Mouse (Mus musculus) heart, embryonic 12.5 days (tissue): ENCODE measurements at regions not wholly inside any gene's neighbourhood (a gene's known extent, or its start where the extent isn't known, plus 50 kb on each side); places are given as distances from the start of the nearest gene placed in this dataset.

Source experiments
- ATAC-seq: fragments of 200-750 bp; cut with Nextera tagmentation; 2 replicates; pipeline ENCODE4 v1.8.0; 2017; ENCODE audit warnings: moderate TSS enrichment, moderate library complexity; ENCODE audit not compliant: insufficient number of reproducible peaks, low FRiP score
- H3K27ac ChIP-seq: fragments of 300-500 bp; sonication (generic); 2 replicates; pipeline ENCODE4 v1.5.1; 2016; ENCODE audit warnings: mild to moderate bottlenecking, moderate library complexity; ENCODE audit not compliant: poor library complexity, severe bottlenecking
- H3K27me3 ChIP-seq: fragments of 300-500 bp; sonication (generic); replicated peaks from 2 replicates; pipeline ENCODE4 v1.6.1; 2016; ENCODE audit warnings: mild to moderate bottlenecking, moderate library complexity
- H3K36me3 ChIP-seq: fragments of 300-500 bp; sonication (generic); 2 replicates; pipeline ENCODE4 v1.6.1; 2016; ENCODE audit warnings: mild to moderate bottlenecking, moderate library complexity
- H3K4me1 ChIP-seq: fragments of 300-500 bp; sonication (generic); replicated peaks from 2 replicates; pipeline ENCODE4 v1.6.1; 2016; ENCODE audit warnings: mild to moderate bottlenecking
- H3K4me2 ChIP-seq: fragments of 300-500 bp; sonication (generic); 2 replicates; pipeline ENCODE4 v1.6.1; 2016; ENCODE audit warnings: mild to moderate bottlenecking, moderate library complexity
- H3K4me3 ChIP-seq: fragments of 300-500 bp; sonication (generic); 2 replicates; pipeline ENCODE4 v1.5.1; 2016; ENCODE audit warnings: mild to moderate bottlenecking
- H3K9ac ChIP-seq: fragments of 300-500 bp; sonication (generic); 2 replicates; pipeline ENCODE4 v1.6.1; 2016; ENCODE audit warnings: mild to moderate bottlenecking, moderate library complexity
- H3K9me3 ChIP-seq: fragments of 300-500 bp; sonication (generic); replicated peaks from 2 replicates; pipeline ENCODE4 v1.6.1; 2016; ENCODE audit warnings: mild to moderate bottlenecking, moderate library complexity
- WGBS: fragments of 180-500 bp; shearing (Covaris S2); methylation state at CpG from one replicate; pipeline ENCODE4 v1.1.7; 2016; 5-methylcytosine and 5-hydroxymethylcytosine counted together

GRCm38 (mm10) chr19:21077771-21078548 lies 124.0 kb upstream of the Tmc1 start:
- no peak for ATAC-seq
- 76% methylated on average over 7 of the region's 7 CpGs for WGBS
- H3K27me3 ChIP-seq, result no peaks in the 10 kb centered on the region

GRCm38 (mm10) chr19:21068381-21068780 lies 114.4 kb upstream of the Tmc1 start:
- no peak overlapping the region for H3K9ac ChIP-seq
- 83% methylated on average over 7 of the region's 7 CpGs for WGBS
- H3K9me3 ChIP-seq, result peaks cover 8% of the 10 kb centered on the region; the same call in 1 of the 2 replicates
- no peak for ATAC-seq
- no peak overlapping the region for H3K4me3 ChIP-seq
- no peaks in the 10 kb centered on the region for H3K36me3 ChIP-seq
- H3K27me3 ChIP-seq, result no peaks in the 10 kb centered on the region
- H3K4me2 ChIP-seq, result no peak overlapping the region
- no peak overlapping the region for H3K27ac ChIP-seq
- no peaks in the 10 kb centered on the region for H3K4me1 ChIP-seq

More at GRCm38 (mm10) chr19:21077771-21078548, 124.0 kb upstream of the Tmc1 start:
- Histone ChIP-seq H3K4me1 (no peaks in the 10 kb centered on the region), H3K9ac (no peak overlapping the region), H3K36me3 (no peaks in the 10 kb centered on the region), H3K27ac (no peak overlapping the region), H3K4me3 (no peak overlapping the region), H3K4me2 (no peak overlapping the region), H3K9me3 (no peaks in the 10 kb centered on the region)

GRCm38 (mm10) chr19:21066432-21067113 lies 112.6 kb upstream of the Tmc1 start:
- 85% methylated on average over 14 of the region's 14 CpGs for WGBS
- Histone ChIP-seq H3K27me3 (no peaks in the 10 kb centered on the region), H3K9me3 (peaks cover 8% of the 10 kb centered on the region; the same call in 1 of the 2 replicates), H3K9ac (no peak overlapping the region), H3K36me3 (no peaks in the 10 kb centered on the region), H3K4me2 (no peak overlapping the region), H3K4me1 (no peaks in the 10 kb centered on the region), H3K4me3 (no peak overlapping the region), H3K27ac (no peak overlapping the region)
- ATAC-seq, result no peak

GRCm38 (mm10) chr19:21064902-21065301 lies 110.9 kb upstream of the Tmc1 start:
- 72% methylated on average over 3 of the region's 3 CpGs for WGBS
- H3K4me1 ChIP-seq, result no peaks in the 10 kb centered on the region
- no peak for ATAC-seq
- no peak overlapping the region for H3K4me3 ChIP-seq
- no peak overlapping the region for H3K9ac ChIP-seq
- H3K9me3 ChIP-seq, result no peaks in the 10 kb centered on the region
- no peaks in the 10 kb centered on the region for H3K36me3 ChIP-seq
- H3K27me3 ChIP-seq, result no peaks in the 10 kb centered on the region
- H3K4me2 ChIP-seq, result no peak overlapping the region
- H3K27ac ChIP-seq, result no peak overlapping the region

GRCm38 (mm10) chr19:21053597-21054544 lies 99.9 kb upstream of the Tmc1 start:
- WGBS, result 78% methylated on average over 11 of the region's 11 CpGs
- H3K9me3 ChIP-seq, result no peaks in the 10 kb centered on the region
- H3K4me3 ChIP-seq, result no peak overlapping the region
- no peak for ATAC-seq
- H3K4me1 ChIP-seq, result no peaks in the 10 kb centered on the region
- no peak overlapping the region for H3K4me2 ChIP-seq
- no peak overlapping the region for H3K27ac ChIP-seq
- H3K27me3 ChIP-seq, result no peaks in the 10 kb centered on the region
- no peak overlapping the region for H3K9ac ChIP-seq
- no peaks in the 10 kb centered on the region for H3K36me3 ChIP-seq

- ATAC-seq, result no peak
Measured at GRCm38 (mm10) chr19:21052771-21053170, 98.8 kb upstream of the Tmc1 start.

GRCm38 (mm10) chr19:21051872-21052271 lies 97.9 kb upstream of the Tmc1 start:
- no peak overlapping the region for H3K27ac ChIP-seq
- no peaks in the 10 kb centered on the region for H3K36me3 ChIP-seq
- H3K4me1 ChIP-seq, result no peaks in the 10 kb centered on the region
- 69% methylated on average over 4 of the region's 4 CpGs for WGBS
- no peaks in the 10 kb centered on the region for H3K9me3 ChIP-seq
- no peaks in the 10 kb centered on the region for H3K27me3 ChIP-seq
- H3K9ac ChIP-seq, result no peak overlapping the region
- H3K4me3 ChIP-seq, result no peak overlapping the region
- no peak overlapping the region for H3K4me2 ChIP-seq
- no peak for ATAC-seq

More at GRCm38 (mm10) chr19:21052771-21053170, 98.8 kb upstream of the Tmc1 start:
- Histone ChIP-seq H3K4me2 (no peak overlapping the region), H3K36me3 (no peaks in the 10 kb centered on the region), H3K4me3 (no peak overlapping the region), H3K9ac (no peak overlapping the region), H3K27ac (no peak overlapping the region), H3K4me1 (no peaks in the 10 kb centered on the region), H3K9me3 (no peaks in the 10 kb centered on the region), H3K27me3 (no peaks in the 10 kb centered on the region)
- WGBS, result 79% methylated on average over 3 of the region's 3 CpGs

- no peaks in the 10 kb centered on the region for H3K36me3 ChIP-seq
- no peak overlapping the region for H3K4me3 ChIP-seq
- no peaks in the 10 kb centered on the region for H3K9me3 ChIP-seq
- no peaks in the 10 kb centered on the region for H3K4me1 ChIP-seq
- no peak overlapping the region for H3K4me2 ChIP-seq
- no peak overlapping the region for H3K9ac ChIP-seq
- WGBS, result 52% methylated on average over 9 of the region's 9 CpGs
- no peak overlapping the region for H3K27ac ChIP-seq
- ATAC-seq, result no peak
- H3K27me3 ChIP-seq, result no peaks in the 10 kb centered on the region
Measured at GRCm38 (mm10) chr19:21050994-21051721, 97.2 kb upstream of the Tmc1 start.

- ATAC-seq, result no peak
- no peaks in the 10 kb centered on the region for H3K36me3 ChIP-seq
- no peak overlapping the region for H3K27ac ChIP-seq
- no peak overlapping the region for H3K4me2 ChIP-seq
- H3K9ac ChIP-seq, result no peak overlapping the region
- no peaks in the 10 kb centered on the region for H3K4me1 ChIP-seq
- H3K4me3 ChIP-seq, result no peak overlapping the region
- no peaks in the 10 kb centered on the region for H3K27me3 ChIP-seq
- H3K9me3 ChIP-seq, result 0 out of 2 replicates have a peak, but pooled peaks cover under 1% of the 10 kb centered on the region
Measured at GRCm38 (mm10) chr19:21049301-21049700, 95.3 kb upstream of the Tmc1 start.

GRCm38 (mm10) chr19:21045565-21045964 lies 91.6 kb upstream of the Tmc1 start:
- no peak overlapping the region for H3K27ac ChIP-seq
- H3K4me2 ChIP-seq, result no peak overlapping the region
- 66% methylated on average over 12 of the region's 12 CpGs for WGBS
- no peaks in the 10 kb centered on the region for H3K4me1 ChIP-seq
- H3K9me3 ChIP-seq, result peaks cover 5% of the 10 kb centered on the region
- ATAC-seq, result no peak
- H3K9ac ChIP-seq, result no peak overlapping the region
- H3K4me3 ChIP-seq, result no peak overlapping the region
- no peaks in the 10 kb centered on the region for H3K27me3 ChIP-seq
- H3K36me3 ChIP-seq, result no peaks in the 10 kb centered on the region
